Mouse (Mus musculus): ENCODE data around the gene Lst1. TPM values are rescaled to one million over a fixed set of nuclear protein-coding genes. Genes with fewer than 3 reads are reported as not detected.

The Lst1 gene
- total RNA-seq, 2 experiments from 2014 or later = 15.6 to 17.2 TPM

- no peak for DNase-seq (ENCODE audit: low spot score in 2 of 2)
These were observed 28.6 kb downstream of the Lst1 start for GRCm38 (mm10) chr17:35159638-35160037.

- no peak for DNase-seq (ENCODE audit: low spot score in 2 of 2)
These were observed 29.2 kb downstream of the Lst1 start for GRCm38 (mm10) chr17:35158850-35159593.

DNA sequence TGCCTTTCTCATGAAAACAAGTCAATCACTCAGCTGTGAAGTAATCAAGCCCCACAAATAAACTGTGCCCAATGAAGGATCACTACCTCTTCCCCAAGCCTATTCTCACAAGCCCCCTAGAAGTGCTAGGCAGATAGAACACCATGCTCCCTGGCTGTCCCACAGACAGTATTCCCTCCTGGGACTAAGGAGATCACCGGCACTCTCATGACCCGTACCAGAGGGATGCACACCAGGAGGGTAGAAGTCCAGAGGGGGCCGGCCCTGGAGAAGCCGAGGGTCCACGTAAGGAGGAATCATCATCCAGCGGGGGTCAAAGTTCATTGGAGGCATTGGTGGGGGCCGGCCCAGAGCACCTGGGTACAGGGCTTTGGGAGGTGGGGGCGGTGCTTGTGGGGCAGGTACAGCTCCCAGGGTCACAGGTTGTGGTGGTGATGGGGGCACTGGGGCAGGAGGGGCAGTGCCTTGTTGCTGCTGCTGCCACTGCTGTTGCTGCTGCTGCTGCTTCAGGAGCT, 30.5 kb downstream of the Lst1 start:
- no peak for DNase-seq (ENCODE audit: low spot score in 2 of 2)

DNA sequence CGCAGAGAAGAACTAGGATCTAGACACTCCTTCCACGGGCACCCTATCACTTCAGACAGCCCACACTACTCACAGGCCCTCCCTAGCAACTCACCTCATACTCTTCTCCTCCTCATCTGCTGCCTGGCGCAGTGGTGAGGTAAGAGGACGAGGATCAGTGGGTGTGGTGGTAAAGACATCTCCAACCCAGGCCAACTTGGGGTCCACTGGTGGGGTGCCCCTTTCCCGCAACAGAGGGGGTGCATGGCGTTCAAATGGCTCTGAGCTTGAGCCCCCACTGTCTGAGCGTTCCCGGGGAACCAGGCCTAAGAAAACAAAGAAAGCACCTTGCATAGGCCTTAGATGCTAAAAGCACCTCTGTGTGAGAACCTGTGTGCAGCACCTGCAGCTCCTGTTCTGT, 31.0 kb downstream of the Lst1 start:
- DNase-seq (ENCODE audit: low spot score in 2 of 2) = no peak

- DNase-seq (ENCODE audit: low spot score in 2 of 2) = no peak
These were observed 31.6 kb downstream of the Lst1 start for GRCm38 (mm10) chr17:35156461-35157200.

DNA sequence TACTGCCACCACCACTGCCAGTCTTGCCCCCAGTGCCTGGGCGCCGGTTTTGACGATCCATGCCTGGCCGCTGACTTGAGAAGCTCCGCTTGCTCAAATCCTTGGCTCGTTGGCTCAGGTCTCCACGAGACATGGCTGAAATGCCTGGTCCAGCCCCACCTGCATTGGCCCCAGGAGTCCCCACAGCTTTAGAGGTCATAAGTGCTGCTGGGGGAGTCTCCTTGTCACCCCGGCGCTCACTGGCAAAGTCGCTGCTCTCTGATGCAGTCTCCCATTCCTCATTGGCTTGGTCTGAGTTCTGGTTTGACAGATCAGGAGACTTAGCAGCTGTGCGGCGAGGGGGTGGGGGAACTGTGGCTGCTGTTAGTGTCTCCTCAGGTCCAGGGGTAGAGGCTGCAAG, 32.8 kb downstream of the Lst1 start:
- no peak for DNase-seq (ENCODE audit: low spot score in 2 of 2)

- DNase-seq (ENCODE audit: low spot score in 2 of 2) = no peak
These were observed 33.6 kb downstream of the Lst1 start for GRCm38 (mm10) chr17:35154616-35155015.

DNA sequence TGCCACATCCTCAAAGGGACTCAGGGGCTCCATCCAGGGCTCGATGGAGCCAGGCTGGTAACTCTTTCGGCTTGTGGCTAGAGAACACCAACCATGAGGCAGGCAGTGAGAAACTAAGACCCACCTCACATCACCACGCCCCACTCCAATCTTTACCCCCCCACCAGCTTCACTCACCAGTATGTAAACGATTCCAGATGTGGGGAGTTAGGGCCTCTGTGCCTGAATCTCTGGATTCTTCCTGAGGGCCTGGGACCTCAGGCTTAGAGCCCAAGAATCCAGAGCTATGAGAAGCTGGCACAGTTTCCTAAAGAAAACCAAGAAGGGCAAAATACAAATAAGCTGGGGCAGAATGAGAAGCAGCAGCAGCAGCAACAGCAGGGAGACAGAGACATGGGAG, 34.3 kb downstream of the Lst1 start:
- DNase-seq (ENCODE audit: low spot score in 2 of 2) = no peak

DNA sequence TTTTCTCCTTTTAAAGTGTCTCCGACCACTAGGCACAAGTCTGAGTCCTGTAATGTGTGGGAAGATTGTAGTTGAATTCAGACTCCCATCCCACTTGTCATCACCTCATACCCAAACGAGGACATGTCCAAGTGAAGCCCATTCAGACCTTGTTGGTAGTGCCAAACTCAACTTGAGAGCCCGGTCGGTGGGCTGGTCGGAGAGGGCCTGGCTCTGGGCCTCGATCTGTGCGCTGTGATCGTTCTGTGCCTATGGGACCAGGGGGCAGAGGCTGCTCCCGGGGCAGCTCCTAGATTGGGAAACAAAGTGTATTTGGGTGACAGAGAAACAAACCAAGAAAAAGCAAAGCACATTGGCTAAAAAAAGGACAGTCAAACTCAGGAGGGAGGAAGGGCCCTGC, 35.2 kb downstream of the Lst1 start:
- no peak for DNase-seq (ENCODE audit: low spot score in 2 of 2)

GRCm38 (mm10) chr17:35152121-35152520, 36.1 kb downstream of the Lst1 start:
- DNase-seq (ENCODE audit: low spot score in 2 of 2) = no peak

DNA sequence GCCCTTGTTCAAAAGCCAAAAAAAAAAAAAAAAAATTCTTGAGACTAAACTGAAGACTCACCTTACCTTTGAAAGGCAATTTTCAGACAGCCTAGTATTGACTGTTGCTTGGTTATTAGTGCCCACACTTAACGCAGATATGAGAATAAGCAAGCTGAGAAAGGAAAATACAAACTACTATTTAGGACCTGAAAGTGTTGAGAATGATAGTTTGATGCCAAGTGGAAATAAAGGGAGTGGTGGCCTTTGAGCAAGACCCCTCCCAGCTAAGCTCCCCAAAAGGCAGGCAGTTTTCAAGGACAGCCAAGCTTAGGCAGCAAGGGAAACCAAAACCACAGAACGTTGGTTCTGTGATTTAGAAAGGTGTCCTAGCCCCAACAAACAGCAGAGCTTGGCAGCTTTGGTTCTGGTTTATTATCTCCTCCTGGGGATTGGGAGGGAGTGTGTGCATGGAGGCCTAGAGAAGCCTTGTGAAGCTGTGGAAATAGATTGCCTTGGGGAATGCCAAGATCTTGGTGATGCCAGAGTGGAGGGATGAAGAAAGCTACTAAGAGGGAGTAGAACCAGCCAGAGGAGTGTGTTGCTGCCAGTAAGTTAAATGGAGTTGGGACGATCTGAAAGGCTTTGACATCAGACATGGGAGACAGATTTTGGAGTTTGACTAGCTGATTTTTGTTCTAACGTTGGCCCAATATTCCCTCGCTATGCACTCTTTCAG, 40.2 kb downstream of the Lst1 start:
- no peak for DNase-seq (ENCODE audit: low spot score in 2 of 2)

DNA sequence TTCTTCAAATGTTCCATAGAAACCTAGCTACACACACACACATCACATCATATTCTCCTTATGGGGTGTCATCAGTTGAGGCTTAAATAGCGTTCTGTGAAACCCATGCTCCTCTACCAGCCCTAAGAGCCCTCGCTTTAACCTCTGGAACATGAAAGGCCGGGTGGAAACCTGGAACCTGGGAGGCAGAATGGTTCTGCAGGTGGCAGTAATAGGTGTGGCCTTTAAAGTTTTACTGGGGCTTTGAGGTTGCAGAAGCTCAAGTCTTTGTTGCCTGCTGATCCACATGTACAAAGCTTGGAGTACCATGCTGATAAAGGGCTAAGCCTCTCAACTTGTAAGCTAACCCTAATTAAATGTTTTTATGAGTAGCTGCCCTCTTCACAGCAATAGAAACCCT, 40.9 kb downstream of the Lst1 start:
- no peak for DNase-seq (ENCODE audit: low spot score in 2 of 2)

- no peak for DNase-seq (ENCODE audit: low spot score in 2 of 2)
These were observed 42.1 kb downstream of the Lst1 start for GRCm38 (mm10) chr17:35146139-35146538.

- DNase-seq (ENCODE audit: low spot score in 2 of 2) = no peak
These were observed 46.3 kb downstream of the Lst1 start for GRCm38 (mm10) chr17:35141971-35142370.

DNA sequence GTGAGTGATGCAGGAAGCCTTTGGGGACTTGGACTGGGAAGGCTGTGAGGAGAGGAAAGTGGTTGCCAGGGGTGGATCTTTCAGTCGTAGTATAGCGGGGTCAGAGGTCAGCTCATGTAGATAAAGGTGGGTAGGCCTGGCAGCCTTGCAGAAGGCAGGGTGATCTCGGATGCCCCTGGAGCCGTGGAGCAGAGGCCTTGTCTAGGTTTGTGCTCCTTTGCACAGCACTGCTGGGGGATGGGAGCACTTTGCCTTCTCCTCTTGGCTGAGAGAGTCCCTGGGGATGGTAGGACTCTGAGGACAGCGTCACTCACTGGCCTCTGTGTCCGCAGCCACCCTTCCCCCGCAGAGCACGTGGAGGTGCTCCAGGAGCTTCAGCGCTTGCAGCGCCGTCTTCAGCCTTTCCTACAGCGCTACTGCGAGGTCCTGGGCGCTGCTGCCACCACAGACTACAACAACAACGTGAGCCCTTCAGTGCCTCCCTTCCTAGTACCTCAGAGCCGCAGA, 47.7 kb downstream of the Lst1 start:
- no peak for DNase-seq (ENCODE audit: low spot score in 2 of 2)

DNA sequence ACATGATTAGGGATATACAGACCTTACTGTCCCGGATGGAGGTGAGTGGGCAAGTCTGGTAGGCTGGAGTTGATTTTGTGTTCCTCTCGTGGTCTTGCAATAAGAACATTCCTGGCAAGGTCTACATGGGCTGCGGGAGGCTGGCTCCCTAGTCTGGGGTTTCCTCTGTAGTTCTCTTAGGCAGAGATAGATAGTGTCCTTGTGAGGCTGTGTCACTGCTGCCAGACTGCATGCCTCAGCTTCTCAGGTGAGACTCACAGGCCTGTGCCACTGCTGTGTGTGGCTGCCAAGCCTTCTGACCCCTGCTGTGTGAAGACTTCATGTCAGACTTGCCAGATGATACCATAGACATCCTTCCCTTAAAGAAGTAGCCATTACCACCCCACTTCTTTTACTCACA, 49.0 kb downstream of the Lst1 start:
- DNase-seq (ENCODE audit: low spot score in 2 of 2) = no peak

GRCm38 (mm10) chr17:35135591-35136320, 52.5 kb downstream of the Lst1 start:
- DNase-seq (ENCODE audit: low spot score in 2 of 2) = no peak

Measured in layer of hippocampus, postnatal 10 days (tissue).